Mouse (Mus musculus): ENCODE data around the gene Aldh18a1.
"Not testable (repeated sequence)": the region's sequence is repeated elsewhere in the genome, so short reads cannot be mapped to it uniquely, and the experiment has no call there.

Gene Aldh18a1

GRCm38 (mm10) chr19:40588293-40588654, at the start of gene Aldh18a1:
Aldh18a1 (minus strand) TSS chr19:40588463.
- in situ Hi-C loops (cut with MboI, MseI), result loop anchor here (10.0 kb wide), 2 partner anchors 437 to 1643 kb away; partner anchors contain the start of gene Dntt

- in situ Hi-C loops (cut with MboI, MseI), result no loop called here
Observed at GRCm38 (mm10) chr19:40637601-40638000, 49.3 kb upstream of the Aldh18a1 start.

DNA sequence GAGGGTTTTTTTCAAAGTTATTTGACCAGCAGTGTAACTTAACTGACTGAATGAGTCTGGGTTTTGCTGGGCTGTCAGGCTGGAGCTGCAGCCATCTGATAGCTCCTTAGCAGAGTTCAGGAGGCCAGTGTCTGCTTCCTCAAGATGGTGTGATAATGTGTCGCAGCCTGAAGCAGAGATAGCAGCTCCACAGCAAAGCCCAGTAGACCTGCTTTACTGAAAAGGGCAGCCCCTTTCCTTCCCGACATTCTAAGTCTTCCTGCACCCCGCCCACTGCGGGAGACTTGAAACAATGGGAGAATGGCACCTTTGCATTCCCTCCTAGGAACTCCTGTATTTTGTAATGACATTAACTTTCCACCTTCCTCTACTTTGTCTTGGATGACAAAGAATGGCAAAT, 48.8 kb upstream of the Aldh18a1 start:
- in situ Hi-C loops (cut with MboI, MseI), result no loop called here

DNA sequence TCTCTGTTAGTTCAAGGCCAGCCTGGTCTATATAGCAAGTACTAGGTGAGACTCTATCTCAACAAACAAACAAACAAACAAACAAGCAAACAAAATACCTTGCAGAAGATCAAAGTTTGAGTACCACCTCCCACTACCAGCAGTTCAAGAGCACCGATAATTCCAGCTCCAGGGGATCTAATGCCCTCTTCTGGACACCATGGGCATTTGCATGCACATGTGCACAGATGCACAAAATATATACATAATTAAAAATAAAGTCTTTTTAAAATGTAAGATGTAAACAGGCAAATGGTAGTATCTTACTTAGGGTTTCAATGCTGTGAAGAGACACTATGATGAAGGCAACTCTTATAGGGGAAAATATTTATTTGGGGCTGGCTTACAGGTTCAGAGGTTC, 44.9 kb upstream of the Aldh18a1 start:
- in situ Hi-C loops (cut with MboI, MseI), result no loop called here

DNA sequence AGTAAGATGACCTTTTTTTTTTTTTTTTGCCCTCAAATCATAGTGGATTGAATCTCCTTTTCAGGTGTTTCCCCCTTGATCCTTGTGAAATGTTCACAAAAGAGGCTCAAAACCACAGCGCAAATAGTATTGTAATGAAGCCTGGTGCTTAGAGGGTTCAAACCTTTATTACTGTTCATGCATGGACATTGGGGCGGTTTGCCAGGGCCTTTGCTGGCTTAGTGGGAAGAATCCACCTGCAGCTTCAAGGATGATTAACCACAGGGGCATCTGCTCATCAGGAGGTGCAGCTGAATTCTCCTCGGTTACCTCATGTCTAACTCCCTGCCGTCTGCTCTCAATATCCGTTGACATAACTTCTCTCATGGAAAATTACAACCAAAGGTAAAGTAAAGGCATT, 44.4 kb upstream of the Aldh18a1 start:
- in situ Hi-C loops (cut with MboI, MseI), result no loop called here

- in situ Hi-C loops (cut with MboI, MseI), result no loop called here
Observed at GRCm38 (mm10) chr19:40632193-40632592, 43.9 kb upstream of the Aldh18a1 start.

DNA sequence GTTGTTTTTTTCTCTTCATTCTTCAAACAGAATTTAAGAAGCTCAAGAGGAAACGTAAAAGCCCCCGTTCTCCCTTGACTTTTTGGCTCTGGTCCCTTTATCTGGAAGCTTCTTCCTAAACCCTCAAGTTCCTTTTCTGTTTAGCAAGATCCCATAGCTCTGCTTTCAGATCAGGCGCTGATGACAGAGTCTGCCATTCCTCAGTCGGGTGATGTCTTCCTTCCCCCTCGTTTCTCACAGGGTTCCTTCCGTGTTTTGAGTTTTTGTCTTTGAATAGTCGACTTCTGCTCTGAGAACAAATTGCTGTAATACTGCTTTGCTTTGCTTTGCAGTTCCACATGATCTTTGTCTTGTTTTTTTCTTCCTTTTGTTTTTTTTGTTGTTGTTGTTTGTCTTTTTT, 42.3 kb upstream of the Aldh18a1 start:
- in situ Hi-C loops (cut with MboI, MseI), result no loop called here

GRCm38 (mm10) chr19:40630096-40630495, 41.8 kb upstream of the Aldh18a1 start:
- in situ Hi-C loops (cut with MboI, MseI), result no loop called here

GRCm38 (mm10) chr19:40628950-40629349, 40.7 kb upstream of the Aldh18a1 start:
- in situ Hi-C loops (cut with MboI, MseI), result no loop called here

- in situ Hi-C loops (cut with MboI, MseI), result no loop called here
Observed at GRCm38 (mm10) chr19:40625935-40626334, 37.7 kb upstream of the Aldh18a1 start.

- in situ Hi-C loops (cut with MboI, MseI), result not testable (repeated sequence)
Observed at GRCm38 (mm10) chr19:40621616-40622015, 33.4 kb upstream of the Aldh18a1 start.

GRCm38 (mm10) chr19:40616021-40616420, 27.8 kb upstream of the Aldh18a1 start:
- in situ Hi-C loops (cut with MboI, MseI), result no loop called here

GRCm38 (mm10) chr19:40614811-40615210, 26.5 kb upstream of the Aldh18a1 start:
- in situ Hi-C loops (cut with MboI, MseI), result loop anchor here (5.0 kb wide), 1 partner anchor 107 kb away; no protein-coding TSS in a partner anchor

DNA sequence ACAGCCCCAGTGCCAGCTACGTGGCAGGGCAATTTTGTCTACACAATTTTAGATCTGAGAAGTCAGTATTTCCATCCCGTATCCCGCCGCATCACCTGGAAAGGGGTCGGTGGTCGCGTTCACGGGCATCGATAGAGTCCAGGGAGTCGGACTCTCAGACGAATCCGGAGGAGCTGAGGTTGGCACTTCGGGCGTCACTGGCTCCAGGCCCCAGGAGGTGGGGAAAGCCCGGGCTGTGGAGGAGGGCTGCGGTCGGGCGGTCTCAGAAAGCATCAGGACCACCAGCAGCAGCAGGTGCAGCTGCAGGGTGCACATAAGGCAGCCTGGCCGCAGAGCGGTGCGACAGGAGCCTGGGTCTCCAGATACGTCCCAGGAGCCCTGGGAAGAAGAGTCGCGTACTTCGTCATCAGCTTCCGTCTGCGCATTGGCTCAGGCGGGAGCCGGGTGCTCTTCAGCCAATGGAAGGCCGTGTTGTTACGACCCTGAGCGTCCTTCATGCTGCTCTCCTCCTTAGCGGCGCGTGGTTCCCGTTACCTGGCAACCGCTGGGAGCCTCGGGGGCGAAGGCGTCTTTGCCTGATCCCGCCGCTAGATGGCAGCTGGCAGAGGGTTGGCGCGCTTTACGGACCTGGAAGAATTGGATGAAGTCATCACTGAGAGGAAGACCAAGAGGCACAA, 23.7 kb upstream of the Aldh18a1 start, which contains the start of the genes Tctn3 and Entpd1:
Gene Tctn3, minus strand, starts transcription at position 404 of the 677 bp plus-strand sequence.
Gene Entpd1, plus strand, starts transcription at position 537 of the 677 bp plus-strand sequence.
- in situ Hi-C loops (cut with MboI, MseI), result loop anchor here (5.0 kb wide), 1 partner anchor 110 kb away; no protein-coding TSS in a partner anchor

GRCm38 (mm10) chr19:40607676-40608075, 19.4 kb upstream of the Aldh18a1 start:
- in situ Hi-C loops (cut with MboI, MseI), result no loop called here

- in situ Hi-C loops (cut with MboI, MseI), result no loop called here
Observed at GRCm38 (mm10) chr19:40605189-40605588, 16.9 kb upstream of the Aldh18a1 start.

DNA sequence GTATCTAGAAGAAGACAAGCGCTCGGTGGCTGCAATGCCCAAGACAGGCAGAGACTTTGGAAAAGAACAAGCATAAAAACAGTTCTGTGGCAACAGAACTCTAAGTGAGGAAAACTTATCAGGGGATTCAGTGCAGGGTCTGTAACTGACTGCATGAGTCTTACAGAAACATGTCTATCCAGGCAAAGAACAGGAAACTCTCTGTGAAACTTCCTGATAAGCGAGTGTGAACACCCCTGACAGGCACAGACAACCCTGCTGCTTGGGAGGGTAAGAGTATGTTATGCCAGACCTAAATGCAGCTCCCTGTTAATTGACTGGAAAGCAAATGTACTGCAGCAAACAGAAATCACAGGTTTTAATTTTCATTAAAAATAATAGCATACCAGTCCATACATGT, 13.6 kb upstream of the Aldh18a1 start:
- in situ Hi-C loops (cut with MboI, MseI), result no loop called here

- in situ Hi-C loops (cut with MboI, MseI), result not testable (repeated sequence)
Observed at GRCm38 (mm10) chr19:40600846-40601245, 12.6 kb upstream of the Aldh18a1 start.

- in situ Hi-C loops (cut with MboI, MseI), result no loop called here
Observed at GRCm38 (mm10) chr19:40595831-40596230, 7.6 kb upstream of the Aldh18a1 start.

DNA sequence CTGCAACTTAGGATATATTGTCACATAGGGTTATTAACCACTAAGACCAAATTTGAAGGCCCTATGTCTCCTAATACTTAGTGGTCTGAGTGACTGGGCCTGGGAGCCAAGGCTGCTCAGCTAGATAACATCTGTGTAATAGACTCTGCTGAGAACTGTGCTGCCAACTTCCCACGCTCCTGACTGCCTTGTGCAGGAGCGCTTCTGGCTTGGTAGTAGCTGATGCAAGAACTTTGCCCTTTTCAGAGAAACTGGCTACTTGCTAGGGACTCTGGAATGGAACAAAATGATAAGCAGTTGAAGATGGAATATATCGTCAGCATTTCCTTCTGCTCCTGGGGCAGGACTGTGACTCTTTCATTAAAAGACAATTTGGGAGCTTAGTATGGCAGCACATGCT, 7.0 kb upstream of the Aldh18a1 start:
- in situ Hi-C loops (cut with MboI, MseI), result no loop called here

DNA sequence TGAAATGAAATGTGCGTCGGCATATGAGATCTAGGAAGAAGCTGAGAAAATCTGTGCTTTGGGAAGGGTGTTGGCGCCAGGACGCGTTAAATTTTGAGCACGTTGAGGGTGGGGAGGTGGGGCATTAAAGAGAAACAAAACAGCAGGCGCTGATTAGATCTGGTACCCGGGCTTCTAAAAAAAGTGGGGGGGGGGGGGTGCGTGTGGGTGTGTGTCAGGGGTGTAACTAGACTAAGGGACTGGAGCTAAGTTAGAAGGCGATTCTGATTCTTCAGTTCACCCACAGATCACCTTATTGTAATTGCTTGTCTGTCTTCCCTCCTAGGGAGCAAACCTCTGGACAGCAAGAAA, 1.2 kb upstream of the Aldh18a1 start:
- in situ Hi-C loops (cut with MboI, MseI), result loop anchor here (10.0 kb wide), 2 partner anchors 435 to 1645 kb away; partner anchors contain the start of gene Dntt

DNA sequence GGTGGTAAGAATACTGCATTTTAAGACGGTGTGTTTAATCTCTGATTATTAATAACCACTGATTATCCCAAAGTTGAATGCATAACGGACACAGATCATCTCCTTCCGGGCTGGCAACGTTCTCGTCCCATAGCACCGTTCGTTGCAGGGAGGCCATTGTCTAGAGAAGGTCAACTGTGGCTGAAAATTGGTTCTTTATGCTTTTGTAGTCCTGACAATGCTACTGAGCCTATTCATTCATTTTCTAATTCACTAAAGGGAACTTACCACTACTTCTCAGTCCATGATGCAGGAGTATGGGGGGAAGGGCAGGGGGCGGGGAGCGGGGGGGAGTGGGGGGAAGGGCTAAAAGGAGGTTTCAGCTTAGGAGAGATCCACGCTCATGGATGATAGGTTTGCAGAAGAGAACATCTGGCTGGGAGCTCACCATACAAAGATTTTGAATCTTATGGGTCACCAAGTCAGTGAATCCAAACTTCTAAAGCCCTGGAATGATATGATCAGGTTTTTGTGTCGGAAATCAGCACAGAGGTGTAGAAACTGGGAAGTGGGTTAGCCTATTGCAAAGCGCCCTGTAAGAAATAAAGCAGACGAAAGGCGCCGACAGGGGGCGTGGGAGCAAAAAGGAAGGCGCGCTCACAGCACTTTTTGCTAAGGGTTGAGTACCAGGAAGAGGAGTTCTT, 725 bp upstream of the Aldh18a1 start:
- in situ Hi-C loops (cut with MboI, MseI), result loop anchor here (10.0 kb wide), 2 partner anchors 436 to 1644 kb away; partner anchors contain the start of gene Dntt
